Mouse (Mus musculus): ENCODE data around the gene Mxi1.

Mxi1 gene

GRCm38 (mm10) chr19:53395805-53396204, 85.5 kb downstream of the Mxi1 start:
- in situ Hi-C loops (cut with MseI, MboI): loop anchor here in 1 of 2 experiments (5.0 kb wide), 1 partner anchor 181 kb away; no protein-coding TSS in a partner anchor

DNA sequence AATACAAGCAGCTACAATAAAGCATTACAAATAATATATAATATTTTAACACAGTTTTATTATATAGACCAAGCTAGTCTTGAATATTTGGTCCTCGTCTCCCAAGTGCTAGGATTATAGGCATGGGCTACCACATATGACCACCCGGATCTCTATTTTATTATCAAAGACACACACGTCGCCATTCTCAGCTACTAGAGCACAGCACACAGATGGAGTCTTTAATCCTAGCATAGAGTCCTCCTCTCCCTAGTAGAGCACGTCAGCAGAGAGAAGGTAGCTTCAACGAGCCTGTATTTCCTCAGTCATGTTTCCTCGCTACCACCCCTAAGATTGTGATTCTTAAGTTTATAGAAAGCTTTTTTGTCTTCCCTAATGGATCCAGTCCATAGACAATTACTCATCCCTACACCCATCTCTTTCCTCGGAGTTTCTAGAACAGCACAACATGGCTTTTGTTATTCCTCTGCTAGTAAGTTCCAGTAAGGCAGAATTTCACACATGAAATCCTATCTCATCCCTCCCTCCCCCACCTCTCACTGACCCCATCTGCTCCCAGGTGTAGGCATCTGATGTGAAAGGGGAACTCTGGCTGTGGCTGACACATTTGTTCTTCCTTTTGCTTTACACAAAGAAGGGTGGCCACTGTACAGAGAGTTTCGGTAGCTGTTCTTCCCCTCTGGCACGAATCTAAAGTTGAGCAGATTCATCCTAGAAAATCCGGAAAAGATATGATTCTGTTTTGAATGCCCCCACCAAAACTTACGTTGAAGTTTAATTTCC, 87.3 kb downstream of the Mxi1 start:
- in situ Hi-C loops (cut with MseI, MboI): loop anchor here in 1 of 2 experiments (5.0 kb wide), 1 partner anchor 180 kb away; no protein-coding TSS in a partner anchor

GRCm38 (mm10) chr19:53399213-53399612, 88.9 kb downstream of the Mxi1 start:
- in situ Hi-C loops (cut with MseI, MboI): loop anchor here in 1 of 2 experiments (5.0 kb wide), 1 partner anchor 178 kb away; no protein-coding TSS in a partner anchor

DNA sequence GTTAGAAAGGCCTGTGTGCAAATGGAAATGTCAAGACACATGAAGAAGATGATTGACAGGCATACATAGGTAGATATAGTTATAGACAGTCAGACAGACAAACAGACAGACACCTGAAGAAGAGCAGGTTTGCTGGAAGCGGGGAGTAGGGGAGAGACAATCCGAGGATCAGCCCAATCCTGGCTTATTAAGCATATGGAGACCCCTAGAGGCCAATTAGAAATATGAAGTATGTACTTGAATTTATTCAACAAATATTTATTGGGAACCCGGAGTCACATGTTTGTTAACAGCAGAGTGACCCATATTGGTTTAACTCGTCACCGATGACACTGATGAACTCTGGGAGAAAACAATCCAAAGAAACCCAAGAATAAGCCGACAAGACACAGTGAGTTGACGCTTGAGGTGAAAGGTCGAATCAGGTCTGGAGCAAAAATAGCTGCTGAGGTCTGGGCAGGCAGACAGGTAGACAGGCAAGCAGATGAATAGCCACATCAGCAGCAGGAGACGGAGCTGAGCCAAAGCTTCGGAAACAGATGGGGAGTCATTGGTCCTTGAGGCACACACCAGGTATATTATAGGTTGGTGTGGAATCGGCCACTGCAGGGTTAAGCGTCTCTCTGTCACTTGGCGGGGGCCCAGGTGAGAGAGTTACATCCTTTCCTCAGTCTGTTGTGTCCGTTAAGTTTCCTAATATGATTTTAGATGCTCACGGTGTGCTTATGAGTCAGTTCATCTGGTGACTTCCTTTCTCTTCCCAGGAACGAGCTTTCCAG, 90.2 kb downstream of the Mxi1 start:
- in situ Hi-C loops (cut with MseI, MboI): no loop called here

DNA sequence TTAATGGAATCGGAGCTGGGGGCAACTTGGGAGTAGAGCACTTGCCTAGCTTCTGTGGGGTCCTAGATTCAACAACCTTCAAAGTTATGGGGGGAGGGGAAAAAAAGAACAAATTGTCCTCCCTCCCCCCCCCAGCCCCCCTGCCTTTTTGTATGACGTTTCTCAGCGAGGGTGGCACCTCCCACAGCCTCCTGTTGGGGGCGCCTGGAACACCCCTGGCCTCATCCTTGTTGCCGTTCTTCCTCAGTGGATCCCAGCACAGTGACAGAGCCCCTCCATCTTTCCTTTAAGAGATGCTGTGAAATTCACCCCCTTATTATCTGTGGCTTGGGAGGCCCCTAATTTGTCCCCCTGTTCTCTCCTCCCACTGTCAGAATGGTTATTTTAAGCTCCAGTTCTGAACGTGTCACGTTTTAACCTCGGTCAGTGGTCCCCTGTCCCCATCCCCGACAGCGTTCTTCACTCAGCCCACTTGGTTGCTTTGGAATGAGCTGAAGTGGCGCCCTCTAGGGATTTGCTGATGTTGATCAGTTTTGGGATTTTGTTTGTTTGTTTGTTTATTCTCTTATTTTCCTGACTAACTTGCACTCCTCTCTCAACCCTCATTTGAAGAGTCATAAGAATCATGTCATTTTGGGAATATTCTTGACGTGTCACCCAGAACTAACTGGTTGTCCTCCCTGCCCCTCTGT, 92.6 kb downstream of the Mxi1 start:
- in situ Hi-C loops (cut with MseI, MboI): no loop called here

GRCm38 (mm10) chr19:53404219-53404836, 94.0 kb downstream of the Mxi1 start:
- in situ Hi-C loops (cut with MseI, MboI): no loop called here

DNA sequence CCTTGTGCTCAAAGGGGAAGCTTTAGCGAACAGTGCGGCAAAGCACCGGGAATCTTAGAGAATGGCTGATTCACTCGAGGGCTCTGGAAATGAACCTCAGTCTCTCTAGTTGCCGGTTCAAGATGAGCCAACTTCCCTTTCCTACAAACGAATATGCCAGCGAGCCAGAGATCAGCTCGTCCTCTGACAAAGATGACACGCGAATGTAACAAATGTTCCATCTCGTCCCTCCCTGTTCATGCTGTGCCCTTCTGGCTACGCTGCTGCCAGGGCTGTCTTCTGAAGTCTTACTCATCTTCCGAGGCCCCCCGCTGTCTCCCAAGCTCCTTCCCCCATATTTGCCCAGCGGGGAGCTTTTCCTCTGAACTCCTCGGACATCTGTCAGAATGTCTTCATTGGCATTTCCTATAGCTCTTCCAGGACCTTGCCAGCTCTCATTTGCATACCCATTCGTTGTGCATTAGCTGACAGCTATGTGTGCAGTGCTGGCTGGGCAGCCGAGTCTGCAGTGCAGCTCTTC, 94.6 kb downstream of the Mxi1 start:
- in situ Hi-C loops (cut with MseI, MboI): no loop called here

DNA sequence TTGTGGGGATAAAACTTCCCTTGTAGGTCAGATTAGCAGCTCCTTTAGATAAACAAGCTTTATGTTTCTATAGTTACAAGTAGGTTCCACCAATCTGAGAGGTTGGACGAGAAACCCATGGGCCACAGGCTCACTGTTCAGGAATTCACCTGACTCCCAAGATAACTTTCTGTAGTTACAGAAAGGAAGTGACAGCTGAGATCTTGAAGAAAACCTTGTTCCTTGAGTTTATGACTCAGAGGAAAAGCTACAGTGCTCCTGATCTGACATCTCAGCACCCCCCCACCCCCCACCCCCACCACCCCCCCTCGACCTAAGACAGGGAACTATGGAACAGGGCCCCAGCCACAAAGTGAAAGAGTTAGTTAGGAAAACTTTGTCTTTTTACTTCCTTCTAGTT, 95.5 kb downstream of the Mxi1 start:
- in situ Hi-C loops (cut with MseI, MboI): no loop called here

DNA sequence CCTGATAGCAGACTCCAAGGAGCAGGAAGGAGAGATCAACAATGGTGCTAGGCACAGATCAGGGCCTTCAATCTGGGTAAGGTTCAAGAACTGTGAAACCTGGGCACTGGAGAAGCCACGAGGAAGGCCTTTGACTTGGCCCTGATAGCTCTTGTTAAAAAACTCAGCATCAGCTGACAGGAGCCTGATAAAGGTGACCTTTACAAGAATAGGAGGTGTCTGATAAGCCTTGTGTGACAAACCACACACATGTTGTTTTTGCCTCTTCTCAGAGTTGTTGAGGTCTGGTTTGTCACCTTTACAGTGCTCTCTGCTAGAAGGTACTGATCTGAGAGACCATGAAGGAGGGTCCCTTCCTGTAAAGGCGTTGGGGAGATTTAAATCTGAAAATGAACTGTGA, 97.0 kb downstream of the Mxi1 start:
- in situ Hi-C loops (cut with MseI, MboI): no loop called here

GRCm38 (mm10) chr19:53408398-53408797, 98.1 kb downstream of the Mxi1 start:
- in situ Hi-C loops (cut with MseI, MboI): no loop called here

GRCm38 (mm10) chr19:53409663-53410307, 99.5 kb downstream of the Mxi1 start:
- in situ Hi-C loops (cut with MseI, MboI): loop anchor here in 1 of 2 experiments (5.0 kb wide), 1 partner anchor 163 kb away; no protein-coding TSS in a partner anchor

- in situ Hi-C loops (cut with MseI, MboI): loop anchor here in 1 of 2 experiments (5.0 kb wide), 1 partner anchor 160 kb away; no protein-coding TSS in a partner anchor
Observed at GRCm38 (mm10) chr19:53412149-53412848, 102.0 kb downstream of the Mxi1 start.

DNA sequence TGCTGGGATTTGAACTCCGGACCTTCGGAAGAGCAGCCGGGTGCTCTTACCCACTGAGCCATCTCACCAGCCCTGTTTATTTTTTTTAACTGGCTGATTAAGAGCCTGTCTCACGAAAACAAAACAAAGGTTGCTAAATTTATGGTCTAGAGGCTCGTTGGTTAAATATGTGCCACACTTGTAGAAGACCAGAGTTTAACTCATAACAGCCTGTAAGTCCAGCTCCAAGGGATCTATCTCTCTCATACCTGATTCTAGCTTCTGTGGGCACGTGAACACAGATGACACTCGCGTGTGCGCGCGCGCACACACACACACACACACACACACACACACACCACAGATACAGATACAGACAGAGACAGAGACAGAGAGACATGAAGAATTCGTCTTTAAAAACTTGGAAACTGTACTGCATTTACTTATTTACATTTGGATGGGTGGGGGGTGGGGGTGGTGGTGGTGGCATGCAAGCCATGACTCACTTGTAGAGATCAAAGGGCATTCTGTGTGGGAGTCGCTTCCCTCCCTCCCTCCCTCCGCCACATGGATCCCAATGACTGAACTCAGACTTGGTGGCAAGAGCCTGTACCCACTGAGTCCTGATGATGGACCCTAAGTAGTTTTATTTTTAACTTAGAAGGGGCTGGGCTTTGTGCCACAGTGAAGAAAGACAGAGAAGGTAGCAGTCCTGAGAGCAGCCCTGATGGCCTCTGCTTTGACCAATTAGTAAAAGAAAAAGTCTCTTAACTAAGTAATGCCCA, 103.5 kb downstream of the Mxi1 start:
- in situ Hi-C loops (cut with MseI, MboI): loop anchor here in 1 of 2 experiments (5.0 kb wide), 1 partner anchor 159 kb away; no protein-coding TSS in a partner anchor

- in situ Hi-C loops (cut with MseI, MboI): loop anchor here in 1 of 2 experiments (5.0 kb wide), 1 partner anchor 158 kb away; no protein-coding TSS in a partner anchor
Observed at GRCm38 (mm10) chr19:53414650-53415049, 104.3 kb downstream of the Mxi1 start.

GRCm38 (mm10) chr19:53415198-53415597, 104.9 kb downstream of the Mxi1 start:
- in situ Hi-C loops (cut with MseI, MboI): no loop called here

DNA sequence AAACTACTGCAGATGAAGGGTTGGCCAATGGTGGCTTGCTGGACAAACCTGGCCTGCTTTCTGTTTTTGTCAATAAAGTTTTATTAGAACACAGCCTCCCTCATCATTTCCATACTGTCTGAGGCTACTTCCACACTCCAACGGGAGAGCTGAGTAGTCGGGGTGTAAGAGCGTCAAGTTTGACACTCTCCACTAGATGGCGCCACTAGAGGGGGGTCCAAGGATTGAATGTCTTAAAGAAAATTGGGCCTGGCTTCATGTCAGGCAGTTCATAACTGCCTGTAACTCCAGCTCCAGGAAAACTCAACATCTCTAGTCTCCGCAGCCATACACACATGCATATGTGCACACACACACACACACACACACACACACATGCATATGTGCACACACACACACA, 109.5 kb downstream of the Mxi1 start:
- in situ Hi-C loops (cut with MseI, MboI): loop anchor here in 1 of 2 experiments (5.0 kb wide), 1 partner anchor 37 kb away; no protein-coding TSS in a partner anchor

DNA sequence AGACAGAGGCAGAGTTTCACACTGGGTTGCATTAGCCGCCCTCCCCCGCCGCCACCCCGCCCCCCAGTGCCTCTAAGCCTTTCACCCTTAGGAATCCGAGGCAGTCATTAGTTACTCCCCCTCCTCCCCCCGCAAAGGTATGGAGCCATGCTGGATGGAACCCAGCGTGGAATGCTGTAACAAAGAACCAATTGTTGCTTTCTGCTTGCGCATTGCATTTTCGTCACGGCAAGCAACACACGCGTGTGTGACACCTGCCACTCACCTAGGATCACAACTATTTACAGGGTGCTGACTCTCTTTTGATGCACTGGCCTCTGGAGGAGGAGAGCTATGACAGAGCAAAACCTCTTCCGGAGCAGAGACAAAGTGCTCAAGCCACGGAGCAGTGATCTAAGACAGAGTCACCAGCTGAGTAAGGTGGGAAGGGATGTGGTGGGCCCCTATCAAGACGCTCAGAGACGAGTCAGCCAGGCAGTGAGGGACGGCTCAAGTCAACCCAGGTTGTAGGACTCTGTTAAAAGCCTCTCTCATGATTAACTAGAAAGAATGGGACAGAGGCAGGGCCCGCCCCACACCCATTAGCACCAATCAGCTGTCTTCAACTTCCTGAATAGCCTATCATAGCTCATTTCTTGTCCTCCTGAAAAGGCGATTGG, 110.7 kb downstream of the Mxi1 start:
- in situ Hi-C loops (cut with MseI, MboI): loop anchor here in 1 of 2 experiments (5.0 kb wide), 1 partner anchor 36 kb away; no protein-coding TSS in a partner anchor

DNA sequence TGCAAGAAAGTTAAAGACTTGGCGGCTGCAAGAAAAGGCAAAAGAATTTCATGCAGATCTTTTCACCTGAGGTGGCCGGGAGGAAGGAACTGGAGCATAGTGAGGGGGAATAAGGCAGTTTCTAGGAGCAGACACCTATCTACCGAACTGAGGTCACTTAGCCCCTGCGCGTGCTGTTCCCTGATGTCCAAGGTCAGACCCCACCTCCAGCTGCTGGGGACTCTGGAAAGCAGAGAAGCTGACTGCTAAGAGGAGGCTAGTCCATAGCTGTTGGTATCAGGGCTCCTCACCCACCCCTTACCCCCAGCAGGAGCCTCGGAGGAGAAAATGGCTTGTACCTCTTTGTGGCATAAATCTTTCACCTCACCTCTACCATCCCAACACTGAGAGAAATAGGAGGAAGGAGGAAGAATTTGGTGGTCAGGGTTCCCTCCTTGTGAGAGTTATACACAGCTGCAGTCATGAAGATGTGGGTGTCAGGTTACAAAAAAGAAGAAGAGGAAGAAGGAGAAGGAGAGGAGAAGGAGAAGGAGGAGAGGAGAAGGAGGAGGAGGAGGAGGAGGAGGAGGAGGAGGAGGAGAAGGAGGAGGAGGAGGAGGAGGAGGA, 111.4 kb downstream of the Mxi1 start:
- in situ Hi-C loops (cut with MseI, MboI): loop anchor here in 1 of 2 experiments (5.0 kb wide), 1 partner anchor 36 kb away; no protein-coding TSS in a partner anchor
